Mouse (Mus musculus) forebrain, embryonic 12.5 days (tissue): ENCODE results near the gene Lmod3. TPM values are rescaled to one million over a fixed set of nuclear protein-coding genes. Genes with fewer than 3 reads are reported as not detected.

Experiments used
- ATAC-seq: fragments of 200-750 bp; cut with Nextera tagmentation; 2 replicates; pipeline ENCODE4 v1.8.0; 2017; ENCODE audit warnings: moderate TSS enrichment; ENCODE audit not compliant: low FRiP score
- H3K27ac ChIP-seq: fragments of 300-500 bp; sonication (generic); 2 replicates; pipeline ENCODE4 v1.5.1; 2016; ENCODE audit warnings: mild to moderate bottlenecking
- H3K27me3 ChIP-seq: fragments of 300-500 bp; sonication (generic); 2 replicates; pipeline ENCODE4 v1.6.1; 2016; ENCODE audit warnings: mild to moderate bottlenecking
- H3K36me3 ChIP-seq: fragments of 300-500 bp; sonication (generic); replicated peaks from 2 replicates; pipeline ENCODE4 v1.6.1; 2016; ENCODE audit warnings: mild to moderate bottlenecking
- H3K4me1 ChIP-seq: fragments of 300-500 bp; sonication (generic); 2 replicates; pipeline ENCODE4 v1.6.1; 2016
- H3K4me2 ChIP-seq: fragments of 300-500 bp; sonication (generic); 2 replicates; pipeline ENCODE4 v1.6.1; 2016; ENCODE audit warnings: mild to moderate bottlenecking, moderate library complexity
- H3K4me3 ChIP-seq: fragments of 300-500 bp; sonication (generic); replicated peaks from 2 replicates; pipeline ENCODE4 v1.5.1; 2016; ENCODE audit warnings: mild to moderate bottlenecking
- H3K9ac ChIP-seq: fragments of 300-500 bp; sonication (generic); 2 replicates; pipeline ENCODE4 v1.6.1; 2016; ENCODE audit warnings: mild to moderate bottlenecking
- H3K9me3 ChIP-seq: fragments of 300-500 bp; sonication (generic); 2 replicates; pipeline ENCODE4 v1.6.1; 2016
- WGBS: fragments of 180-500 bp; shearing (Covaris S2); methylation state at CpG from one replicate; pipeline ENCODE4 v1.1.7; 2016; 5-methylcytosine and 5-hydroxymethylcytosine counted together
- polyA plus RNA-seq: library from polyadenylated mRNA; unstranded; fragments of >200 nt; fragmentation: Nextera tagmentation; extraction: Ambion mirVana; gene quantifications from 2 replicates; pipeline ENCODE4 v1.2.1, GENCODE M21; 2016

The Lmod3 gene
- polyA plus RNA-seq, 1 experiment from 2014 or later = 0.19 TPM

- H3K27me3 ChIP-seq = no peaks in the 10 kb centered on the region
- H3K4me2 ChIP-seq = no peak overlapping the region
- H3K9ac ChIP-seq = no peak overlapping the region
- no peaks in the 10 kb centered on the region for H3K36me3 ChIP-seq
- H3K4me1 ChIP-seq = no peaks in the 10 kb centered on the region
- H3K27ac ChIP-seq = no peak overlapping the region
- ATAC-seq = no peak
- H3K9me3 ChIP-seq = no peaks in the 10 kb centered on the region
- H3K4me3 ChIP-seq = no peak overlapping the region
Measured at GRCm38 (mm10) chr6:97245200-97245599, 7.4 kb downstream of the Lmod3 start.

GRCm38 (mm10) chr6:97242522-97242921, 10.0 kb downstream of the Lmod3 start:
- Histone ChIP-seq H3K27me3 (no peaks in the 10 kb centered on the region), H3K9ac (no peak overlapping the region), H3K4me1 (no peaks in the 10 kb centered on the region), H3K4me3 (no peak overlapping the region), H3K9me3 (0 out of 2 replicates have a peak, but pooled peaks cover 4% of the 10 kb centered on the region), H3K4me2 (no peak overlapping the region), H3K27ac (no peak overlapping the region), H3K36me3 (no peaks in the 10 kb centered on the region)
- 92% methylated on average over 4 of the region's 4 CpGs for WGBS
- no peak for ATAC-seq

DNA sequence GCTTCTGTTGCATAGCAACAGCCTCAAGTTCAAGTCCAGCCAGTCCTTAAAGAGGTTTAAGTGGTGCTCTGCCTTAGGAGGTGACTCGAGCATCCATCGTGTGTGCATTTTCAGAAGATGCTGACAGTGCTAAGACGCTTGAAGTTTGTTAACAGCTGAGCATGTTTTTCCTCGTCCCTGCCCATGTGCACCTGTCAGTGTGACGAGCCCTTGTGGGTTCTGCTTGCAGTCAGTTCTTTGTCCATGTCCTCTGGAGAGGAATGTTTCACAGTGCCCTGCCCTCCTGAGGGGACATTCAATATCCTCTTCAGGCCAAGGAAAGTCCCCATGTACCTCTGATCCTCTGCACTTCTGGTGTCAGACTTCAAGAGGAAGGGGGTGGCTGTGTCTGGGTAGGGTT, 12.5 kb downstream of the Lmod3 start:
- Histone ChIP-seq H3K36me3 (no peaks in the 10 kb centered on the region), H3K27me3 (no peaks in the 10 kb centered on the region), H3K9ac (no peak overlapping the region), H3K9me3 (0 out of 2 replicates have a peak, but pooled peaks cover 4% of the 10 kb centered on the region), H3K27ac (no peak overlapping the region), H3K4me3 (no peak overlapping the region), H3K4me1 (no peaks in the 10 kb centered on the region), H3K4me2 (no peak overlapping the region)
- ATAC-seq = no peak
- WGBS = 84% methylated on average over 5 of the region's 5 CpGs

GRCm38 (mm10) chr6:97239360-97239759, 13.2 kb downstream of the Lmod3 start:
- WGBS = 91% methylated on average over 6 of the region's 6 CpGs

DNA sequence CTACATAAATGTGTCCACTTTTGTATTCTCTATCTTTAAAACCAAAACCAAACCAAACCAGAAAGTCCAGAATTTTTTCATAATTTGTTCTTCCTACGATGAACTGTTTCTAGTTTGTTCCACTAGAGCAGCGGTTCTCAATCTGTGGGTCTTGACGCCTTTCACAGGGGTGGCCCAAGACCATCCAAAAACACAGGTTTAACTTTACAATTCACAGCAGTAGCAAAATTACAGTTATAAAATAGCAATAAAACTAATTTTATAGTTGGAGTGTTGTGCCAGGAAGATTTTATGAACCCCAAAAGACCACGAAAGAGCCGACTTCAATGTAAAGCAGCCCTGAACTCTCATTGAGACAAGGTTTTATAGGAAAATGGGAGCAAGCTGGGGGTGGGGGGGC, 16.5 kb downstream of the Lmod3 start:
- Histone ChIP-seq H3K4me3 (no peak overlapping the region), H3K36me3 (peaks cover 17% of the 10 kb centered on the region), H3K4me1 (no peaks in the 10 kb centered on the region), H3K27me3 (no peaks in the 10 kb centered on the region), H3K9me3 (0 out of 2 replicates have a peak, but pooled peaks cover 4% of the 10 kb centered on the region), H3K4me2 (no peak overlapping the region), H3K9ac (no peak overlapping the region), H3K27ac (no peak overlapping the region)
- ATAC-seq = no peak
- 96% methylated on average over 5 of the region's 5 CpGs for WGBS

More at GRCm38 (mm10) chr6:97239360-97239759, 13.2 kb downstream of the Lmod3 start:
- no peak overlapping the region for H3K27ac ChIP-seq
- 0 out of 2 replicates have a peak, but pooled peaks cover 4% of the 10 kb centered on the region for H3K9me3 ChIP-seq
- H3K9ac ChIP-seq = no peak overlapping the region
- H3K4me1 ChIP-seq = no peaks in the 10 kb centered on the region
- ATAC-seq = no peak
- H3K36me3 ChIP-seq = no peaks in the 10 kb centered on the region; the same call in 1 of the 2 replicates
- H3K27me3 ChIP-seq = no peaks in the 10 kb centered on the region
- no peak overlapping the region for H3K4me2 ChIP-seq
- no peak overlapping the region for H3K4me3 ChIP-seq

GRCm38 (mm10) chr6:97234911-97235668, 17.5 kb downstream of the Lmod3 start:
- ATAC-seq = no peak
- Histone ChIP-seq H3K9me3 (0 out of 2 replicates have a peak, but pooled peaks cover 4% of the 10 kb centered on the region), H3K27ac (no peak overlapping the region), H3K9ac (no peak overlapping the region), H3K4me2 (no peak overlapping the region), H3K4me1 (no peaks in the 10 kb centered on the region), H3K4me3 (no peak overlapping the region), H3K36me3 (peaks cover 26% of the 10 kb centered on the region), H3K27me3 (no peaks in the 10 kb centered on the region)
- WGBS = 93% methylated on average over 7 of the region's 7 CpGs

DNA sequence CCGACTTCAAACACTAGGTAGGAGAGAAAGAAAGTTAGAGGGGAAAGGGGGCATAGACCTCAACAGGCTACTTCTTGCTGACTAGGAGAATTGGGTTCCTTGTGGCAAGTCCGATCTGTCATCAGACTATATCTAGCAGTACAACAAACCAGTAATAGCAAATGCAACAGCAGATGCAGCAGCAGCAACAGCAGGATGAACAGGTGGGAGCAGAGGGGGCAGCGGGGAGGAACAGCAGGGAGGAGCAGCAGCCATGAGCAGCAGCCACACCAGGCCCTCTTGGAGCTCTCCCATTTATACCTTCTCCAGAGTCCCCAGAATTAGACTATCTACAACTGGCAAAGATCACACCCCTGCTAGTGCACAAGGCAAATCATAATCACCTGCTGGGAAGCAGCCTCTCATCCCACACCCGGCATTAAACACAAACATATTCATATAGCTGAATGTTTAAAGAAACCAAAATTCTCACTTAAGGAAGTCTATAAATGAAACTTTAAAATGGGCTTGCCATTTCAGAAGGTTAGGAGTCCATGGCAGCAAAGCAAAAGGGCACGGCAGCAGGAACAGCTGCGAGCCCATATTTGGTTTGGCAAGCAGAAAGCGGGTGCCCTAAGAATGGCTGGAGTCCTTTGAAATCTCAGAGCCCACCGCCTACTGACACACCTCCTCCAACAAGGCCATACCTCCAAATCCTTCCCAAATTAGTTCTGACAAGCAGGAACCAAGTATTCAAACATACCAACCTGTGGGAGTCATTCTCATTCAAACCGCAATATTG, 25.3 kb downstream of the Lmod3 start:
- 94% methylated on average over 9 of the region's 9 CpGs for WGBS
- ATAC-seq = no peak
- Histone ChIP-seq H3K36me3 (peaks cover 24% of the 10 kb centered on the region), H3K4me1 (peaks cover 9% of the 10 kb centered on the region), H3K4me3 (no peak overlapping the region), H3K4me2 (no peak overlapping the region), H3K27ac (no peak overlapping the region), H3K9me3 (no peaks in the 10 kb centered on the region), H3K9ac (no peak overlapping the region), H3K27me3 (no peaks in the 10 kb centered on the region)

- 29% methylated on average over 1 of the region's 1 CpGs for WGBS
- Histone ChIP-seq H3K27me3 (no peaks in the 10 kb centered on the region), H3K36me3 (peaks cover 14% of the 10 kb centered on the region), H3K9ac (no peak overlapping the region), H3K4me2 (no peak overlapping the region), H3K9me3 (no peaks in the 10 kb centered on the region), H3K27ac (peak overlapping the region; percentile 53; the same call in 1 of the 2 replicates), H3K4me3 (no peak overlapping the region), H3K4me1 (peaks cover 20% of the 10 kb centered on the region)
- no peak for ATAC-seq
Measured at GRCm38 (mm10) chr6:97226083-97226491, 26.5 kb downstream of the Lmod3 start.

- Histone ChIP-seq H3K27me3 (no peaks in the 10 kb centered on the region), H3K4me2 (no peak overlapping the region), H3K9me3 (no peaks in the 10 kb centered on the region), H3K4me3 (no peak overlapping the region), H3K4me1 (peaks cover 21% of the 10 kb centered on the region), H3K36me3 (peaks cover 2% of the 10 kb centered on the region; the same call in 1 of the 2 replicates), H3K27ac (no peak overlapping the region), H3K9ac (no peak overlapping the region)
- WGBS = 95% methylated on average over 8 of the region's 8 CpGs
- no peak for ATAC-seq
Measured at GRCm38 (mm10) chr6:97224505-97224904, 28.1 kb downstream of the Lmod3 start.

DNA sequence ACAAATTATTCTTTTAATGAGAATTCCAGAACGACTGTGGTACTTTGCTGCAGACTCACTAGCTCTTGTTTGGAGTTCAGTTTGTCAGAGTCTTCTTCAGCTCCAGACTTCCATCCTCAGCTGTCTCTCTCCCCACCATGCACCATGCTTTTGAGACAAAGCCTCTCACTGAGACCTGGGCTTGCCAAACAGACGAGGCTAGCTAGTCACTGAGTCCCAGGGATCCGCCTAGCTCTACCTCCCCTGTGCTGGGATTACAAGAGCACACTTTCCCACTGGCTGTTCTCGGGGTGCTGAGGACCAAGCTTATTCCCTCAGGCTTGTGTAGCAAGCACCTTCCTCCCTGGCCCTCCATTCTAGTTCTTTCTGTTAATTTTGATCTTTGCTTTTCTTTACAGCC, 29.0 kb downstream of the Lmod3 start:
- WGBS = 75% methylated on average over 4 of the region's 4 CpGs
- H3K27me3 ChIP-seq = no peaks in the 10 kb centered on the region
- H3K9ac ChIP-seq = no peak overlapping the region
- peaks cover 21% of the 10 kb centered on the region for H3K4me1 ChIP-seq
- no peak overlapping the region for H3K4me3 ChIP-seq
- ATAC-seq = no peak
- no peak overlapping the region for H3K4me2 ChIP-seq
- no peak overlapping the region for H3K27ac ChIP-seq
- no peaks in the 10 kb centered on the region for H3K9me3 ChIP-seq
- H3K36me3 ChIP-seq = no peaks in the 10 kb centered on the region; the same call in 1 of the 2 replicates

- 75% methylated on average over 5 of the region's 5 CpGs for WGBS
- no peak overlapping the region for H3K4me2 ChIP-seq
- H3K9ac ChIP-seq = no peak overlapping the region
- H3K27me3 ChIP-seq = no peaks in the 10 kb centered on the region
- H3K36me3 ChIP-seq = no peaks in the 10 kb centered on the region; the same call in 1 of the 2 replicates
- peaks cover 21% of the 10 kb centered on the region for H3K4me1 ChIP-seq
- no peaks in the 10 kb centered on the region for H3K9me3 ChIP-seq
- ATAC-seq = no peak
- H3K27ac ChIP-seq = no peak overlapping the region
- H3K4me3 ChIP-seq = no peak overlapping the region
Measured at GRCm38 (mm10) chr6:97222931-97223467, 29.6 kb downstream of the Lmod3 start.

GRCm38 (mm10) chr6:97222321-97222720, 30.2 kb downstream of the Lmod3 start:
- no peak overlapping the region for H3K27ac ChIP-seq
- WGBS = 48% methylated on average over 6 of the region's 6 CpGs
- no peaks in the 10 kb centered on the region for H3K9me3 ChIP-seq
- no peak for ATAC-seq
- no peaks in the 10 kb centered on the region; the same call in 1 of the 2 replicates for H3K36me3 ChIP-seq
- H3K4me1 ChIP-seq = peaks cover 21% of the 10 kb centered on the region
- no peak overlapping the region for H3K4me2 ChIP-seq
- no peaks in the 10 kb centered on the region for H3K27me3 ChIP-seq
- no peak overlapping the region for H3K9ac ChIP-seq
- H3K4me3 ChIP-seq = no peak overlapping the region
